20 mouse cellular contexts compared by ENCODE assay signal in genomic region chr5:41966958-41967357, GRCm38 (mm10).
DNase-seq lines count a peak whose midpoint lies in the region; ATAC-seq lines count a peak whose summit lies in the region.
"Had no signal": no experiment of that assay in that cellular context is flagged by ENCODE, and none has a peak within 500 bp of the region (broad histone marks: within the 10 kb centered on the region; RNA-seq: fewer than 3 reads in every experiment).

No protein-coding gene starts in this region.

- H3K4me3 ChIP-seq in hindbrain, embryonic 16.5 days (ENCODE audit: low read length): no peak overlapping the region
- H3K4me3 ChIP-seq: embryonic facial prominence, embryonic 13.5 days; limb, embryonic 15.5 days; midbrain, embryonic 15.5 days had no signal

- no peaks in the 10 kb centered on the region for H3K27me3 ChIP-seq in hindbrain, embryonic 16.5 days (replicated peaks; ENCODE audit: control insufficient read depth, insufficient read depth, low read length)
- H3K27me3 ChIP-seq: embryonic facial prominence, embryonic 13.5 days; limb, embryonic 15.5 days; midbrain, embryonic 15.5 days had no signal

- no peaks in the 10 kb centered on the region for H3K4me1 ChIP-seq in hindbrain, embryonic 16.5 days (ENCODE audit: control insufficient read depth, insufficient read depth, low read depth, low read length)
- H3K4me1 ChIP-seq: embryonic facial prominence, embryonic 13.5 days; limb, embryonic 15.5 days; midbrain, embryonic 15.5 days had no signal

- no peak overlapping the region for H3K27ac ChIP-seq in hindbrain, embryonic 16.5 days (ENCODE audit: low read depth, low read length)
- H3K27ac ChIP-seq: embryonic facial prominence, embryonic 13.5 days; hindbrain, postnatal 0 days; limb, embryonic 15.5 days; midbrain, embryonic 15.5 days; stomach, postnatal 0 days had no signal

- H3K36me3 ChIP-seq in hindbrain, embryonic 16.5 days (ENCODE audit: control insufficient read depth, insufficient read depth, low read length): no peaks in the 10 kb centered on the region
- H3K36me3 ChIP-seq: embryonic facial prominence, embryonic 13.5 days; limb, embryonic 15.5 days; midbrain, embryonic 15.5 days had no signal

- DNase-seq in cerebellum, postnatal 25 days: peak; percentile 3 to 6
- no peak for DNase-seq in cerebellum, adult 11 months
- peak; percentile 25 for DNase-seq in right cerebral cortex, adult 18-20 months
- no peak for DNase-seq in right cerebral cortex, postnatal 36 days (ENCODE audit: low spot score in 2 of 2)
- peak; percentile 43 to 48 for DNase-seq in layer of hippocampus, adult 8-10 months (ENCODE audit: low spot score in 2 of 2)
- no peak for DNase-seq in testis, postnatal 10 days (ENCODE audit: low spot score)
- DNase-seq: adrenal gland, postnatal 14 days; B cell, adult 2 months; heart, adult 11 months; heart, postnatal 4 days; kidney, adult 11 months; kidney, postnatal 10 days; lung, postnatal 10 days; thymus, postnatal 4 days had no signal

- WGBS in hindbrain, embryonic 16.5 days: 97% methylated on average over 1 of the region's 1 CpGs

- H3K9me3 ChIP-seq in hindbrain, embryonic 16.5 days (ENCODE audit: control insufficient read depth, low read length): no peaks in the 10 kb centered on the region
- H3K9me3 ChIP-seq: embryonic facial prominence, embryonic 13.5 days; limb, embryonic 15.5 days; midbrain, embryonic 15.5 days had no signal

- ATAC-seq in hindbrain, embryonic 16.5 days: no peak
- ATAC-seq: hindbrain, postnatal 0 days; midbrain, embryonic 15.5 days had no signal

- no peak overlapping the region for H3K4me2 ChIP-seq in hindbrain, embryonic 16.5 days (ENCODE audit: low read length)
- H3K4me2 ChIP-seq: embryonic facial prominence, embryonic 13.5 days; limb, embryonic 15.5 days; midbrain, embryonic 15.5 days had no signal

- no peak overlapping the region for H3K9ac ChIP-seq in hindbrain, embryonic 16.5 days (ENCODE audit: low read depth, low read length)
- H3K9ac ChIP-seq: embryonic facial prominence, embryonic 13.5 days; limb, embryonic 15.5 days; midbrain, embryonic 15.5 days had no signal

Comparison
In these comparisons a context has a peak if more than half of its experiments do, and no peak if none do; other contexts are left out.
1. DNase-seq: peak in cerebellum, postnatal 25 days (2 of 2), right cerebral cortex, adult 18-20 months (single experiment) and layer of hippocampus, adult 8-10 months (2 of 2); none in cerebellum, adult 11 months (single experiment), right cerebral cortex, postnatal 36 days (0 of 2) and testis, postnatal 10 days (single experiment).